Mouse (Mus musculus) CD8-positive naive resting alpha-beta T cell, adult 2 months (primary cell): ENCODE data around the gene Capns2.

Experiments used
- DNase-seq, 2 experiments: peaks; one replicate each; pipeline ENCODE4 v3.0.0; 2022; ENCODE audit warnings: low read depth in 2 of 2, low spot score in 2 of 2

Capns2 gene

GRCm38 (mm10) chr8:92903488-92904135 is 2.4 kb downstream of the Capns2 start:
- no peak for DNase-seq

GRCm38 (mm10) chr8:92906553-92906952 is 5.3 kb downstream of the Capns2 start:
- no peak for DNase-seq

DNA sequence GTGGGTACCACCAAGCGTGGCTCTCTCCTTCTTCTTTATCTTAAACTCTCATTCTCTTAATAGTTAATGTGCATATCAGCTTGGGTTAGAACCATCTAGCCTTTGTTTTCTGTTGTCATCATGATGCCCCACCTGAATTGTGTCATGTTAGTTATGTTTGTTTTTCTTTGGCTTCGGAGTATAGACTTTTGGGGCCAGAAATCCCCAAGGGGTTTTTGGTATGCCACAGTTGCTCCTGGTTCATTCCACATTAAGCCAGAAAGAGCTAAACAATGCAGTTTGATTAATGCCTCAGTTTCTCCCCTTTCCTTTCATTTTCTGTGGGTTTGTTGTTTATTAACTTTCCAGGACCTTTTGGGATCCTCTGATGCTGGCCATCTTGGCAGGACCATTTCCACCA is 7.2 kb downstream of the Capns2 start:
- DNase-seq, result no peak

GRCm38 (mm10) chr8:92911477-92911876 is 10.3 kb downstream of the Capns2 start:
- DNase-seq, result no peak

- no peak for DNase-seq
Measured at GRCm38 (mm10) chr8:92913396-92913795, 12.2 kb downstream of the Capns2 start.

GRCm38 (mm10) chr8:92916082-92916481 is 14.9 kb downstream of the Capns2 start:
- DNase-seq, result no peak

GRCm38 (mm10) chr8:92921768-92922167 is 20.6 kb downstream of the Capns2 start:
- no peak for DNase-seq

- DNase-seq, result no peak
Measured at GRCm38 (mm10) chr8:92928986-92929385, 27.8 kb downstream of the Capns2 start.

GRCm38 (mm10) chr8:92938056-92938455 is 36.8 kb downstream of the Capns2 start:
- no peak for DNase-seq

- no peak for DNase-seq
Measured at GRCm38 (mm10) chr8:92949071-92949470, 47.9 kb downstream of the Capns2 start.

DNA sequence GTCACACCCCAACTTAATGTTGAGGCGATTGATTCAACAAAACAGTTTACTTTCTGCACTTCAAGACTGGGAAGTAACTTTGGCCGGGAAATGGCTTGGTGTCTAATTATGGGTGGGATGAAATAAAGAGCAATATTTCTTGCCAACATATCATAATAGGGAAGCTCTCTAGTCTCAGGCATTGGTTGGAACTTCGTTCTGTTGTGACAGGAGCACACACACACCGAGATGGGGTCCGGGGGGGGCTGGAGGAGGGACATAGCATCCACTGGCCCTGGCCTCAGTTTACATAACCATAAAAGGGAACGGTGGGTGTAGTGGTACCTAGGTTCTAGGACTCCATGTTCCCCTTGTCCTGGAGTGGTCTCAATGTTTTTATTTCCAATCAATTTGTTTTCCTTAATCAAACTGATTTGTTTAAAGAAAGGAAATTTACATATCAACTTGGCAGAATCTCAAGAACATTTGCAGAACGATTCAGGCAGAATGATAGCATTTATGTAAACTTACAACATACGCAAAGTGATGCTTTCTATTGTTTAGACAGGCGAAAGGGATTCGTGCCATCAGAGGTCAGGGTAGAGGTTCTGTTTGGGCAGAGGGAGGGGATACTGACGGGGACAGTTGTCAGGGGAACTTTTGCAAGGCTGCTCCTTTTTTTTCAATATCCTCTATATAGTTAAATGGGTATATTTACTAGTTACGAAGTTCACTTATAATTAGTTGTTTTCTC is 49.6 kb downstream of the Capns2 start:
- DNase-seq, result no peak
